Mouse (Mus musculus) skeletal muscle tissue, postnatal 0 days (tissue): ENCODE measurements around the gene Sox3. TPM values are rescaled to one million over a fixed set of nuclear protein-coding genes. Genes with fewer than 3 reads are reported as not detected.

Source experiments
- polyA plus RNA-seq: library from polyadenylated mRNA; unstranded; fragments of >200 nt; fragmentation: Nextera tagmentation; extraction: Ambion mirVana; gene quantifications from 2 replicates; pipeline ENCODE4 v1.2.1, GENCODE M21; 2015

Sox3 gene
- polyA plus RNA-seq, result 0.10 and 0.18 TPM in 2 replicates

GRCm38 (mm10) chrX:60892801-60893681, at the start of gene Sox3:
Gene Sox3 (minus strand): TSS chrX:60893430.

